Mouse (Mus musculus): ENCODE data around the gene Sp1. TPM values are rescaled to one million over a fixed set of nuclear protein-coding genes. Genes with fewer than 3 reads are reported as not detected.

The Sp1 gene
- polyA plus RNA-seq, 1 experiment: 18.5 TPM

GRCm38 (mm10) chr15:102366733-102367344, 39.1 kb upstream of the Sp1 start, which contains the start of gene Sp7:
Gene Sp7 (minus strand): TSS chr15:102367182.
- no peak within 1 kb of the TSS for H3K27ac ChIP-seq (ENCODE audit: control insufficient read depth, insufficient read depth, low read depth, low read length)
- no peaks in the 10 kb centered on the region for H3K27me3 ChIP-seq (ENCODE audit: control insufficient read depth, insufficient read depth, low read length)
- peaks cover 2% of the 10 kb centered on the region; the same call in 1 of the 2 replicates for H3K4me1 ChIP-seq (ENCODE audit: control insufficient read depth, insufficient read depth, low read length)
- TF ChIP-seq CTCF (IDR thresholded peaks at IDR 0.05; ENCODE audit: control insufficient read depth, insufficient read depth, insufficient replicate concordance, low read depth, low read length) (no peak), POLR2A (IDR thresholded peaks at IDR 0.05; ENCODE audit: control insufficient read depth, low read depth, low read length) (no peak)
- no peaks in the 10 kb centered on the region for H3K36me3 ChIP-seq (ENCODE audit: control insufficient read depth, insufficient read depth, low read length)
- H3K4me3 ChIP-seq (ENCODE audit: control insufficient read depth, low read depth, low read length): no peak within 1 kb of the TSS

GRCm38 (mm10) chr15:102369972-102370371, 36.0 kb upstream of the Sp1 start:
- TF ChIP-seq CTCF (IDR thresholded peaks at IDR 0.05; ENCODE audit: control insufficient read depth, insufficient read depth, insufficient replicate concordance, low read depth, low read length) (no peak), POLR2A (IDR thresholded peaks at IDR 0.05; ENCODE audit: control insufficient read depth, low read depth, low read length) (no peak)
- Histone ChIP-seq H3K36me3 (ENCODE audit: control insufficient read depth, insufficient read depth, low read length) (no peaks in the 10 kb centered on the region), H3K4me3 (ENCODE audit: control insufficient read depth, low read depth, low read length) (no peak overlapping the region), H3K27ac (ENCODE audit: control insufficient read depth, insufficient read depth, low read depth, low read length) (no peak overlapping the region), H3K27me3 (ENCODE audit: control insufficient read depth, insufficient read depth, low read length) (no peaks in the 10 kb centered on the region), H3K4me1 (ENCODE audit: control insufficient read depth, insufficient read depth, low read length) (0 out of 2 replicates have a peak, but pooled peaks cover 2% of the 10 kb centered on the region)

GRCm38 (mm10) chr15:102370727-102371126, 35.2 kb upstream of the Sp1 start:
- Histone ChIP-seq H3K27ac (ENCODE audit: control insufficient read depth, insufficient read depth, low read depth, low read length) (no peak overlapping the region), H3K4me3 (ENCODE audit: control insufficient read depth, low read depth, low read length) (no peak overlapping the region), H3K36me3 (ENCODE audit: control insufficient read depth, insufficient read depth, low read length) (no peaks in the 10 kb centered on the region), H3K4me1 (ENCODE audit: control insufficient read depth, insufficient read depth, low read length) (0 out of 2 replicates have a peak, but pooled peaks cover 2% of the 10 kb centered on the region), H3K27me3 (ENCODE audit: control insufficient read depth, insufficient read depth, low read length) (no peaks in the 10 kb centered on the region)
- TF ChIP-seq CTCF (IDR thresholded peaks at IDR 0.05; ENCODE audit: control insufficient read depth, insufficient read depth, insufficient replicate concordance, low read depth, low read length) (no peak), POLR2A (IDR thresholded peaks at IDR 0.05; ENCODE audit: control insufficient read depth, low read depth, low read length) (no peak)

GRCm38 (mm10) chr15:102376453-102377162, 29.3 kb upstream of the Sp1 start:
- Histone ChIP-seq H3K27ac (ENCODE audit: control insufficient read depth, insufficient read depth, low read depth, low read length) (peak overlapping the region; percentile 61), H3K27me3 (ENCODE audit: control insufficient read depth, insufficient read depth, low read length) (no peaks in the 10 kb centered on the region), H3K36me3 (ENCODE audit: control insufficient read depth, insufficient read depth, low read length) (no peaks in the 10 kb centered on the region), H3K4me3 (ENCODE audit: control insufficient read depth, low read depth, low read length) (peak overlapping the region; percentile 84), H3K4me1 (ENCODE audit: control insufficient read depth, insufficient read depth, low read length) (peaks cover 8% of the 10 kb centered on the region)
- no peak for TF ChIP-seq CTCF (IDR thresholded peaks at IDR 0.05; ENCODE audit: control insufficient read depth, insufficient read depth, insufficient replicate concordance, low read depth, low read length)
- TF ChIP-seq POLR2A (IDR thresholded peaks at IDR 0.05; ENCODE audit: control insufficient read depth, low read depth, low read length): no peak

GRCm38 (mm10) chr15:102377163-102377543, 28.8 kb upstream of the Sp1 start:
- Histone ChIP-seq H3K4me3 (ENCODE audit: control insufficient read depth, low read depth, low read length) (peak overlapping the region; percentile 84), H3K36me3 (ENCODE audit: control insufficient read depth, insufficient read depth, low read length) (no peaks in the 10 kb centered on the region), H3K27ac (ENCODE audit: control insufficient read depth, insufficient read depth, low read depth, low read length) (peak overlapping the region; percentile 61), H3K27me3 (ENCODE audit: control insufficient read depth, insufficient read depth, low read length) (no peaks in the 10 kb centered on the region), H3K4me1 (ENCODE audit: control insufficient read depth, insufficient read depth, low read length) (peaks cover 10% of the 10 kb centered on the region)
- TF ChIP-seq POLR2A (IDR thresholded peaks at IDR 0.05; ENCODE audit: control insufficient read depth, low read depth, low read length): no peak
- peak; percentile 59; the same call in 1 of the 2 replicates for TF ChIP-seq CTCF (IDR thresholded peaks at IDR 0.05; ENCODE audit: control insufficient read depth, insufficient read depth, insufficient replicate concordance, low read depth, low read length)

- no peaks in the 10 kb centered on the region for H3K36me3 ChIP-seq (ENCODE audit: control insufficient read depth, insufficient read depth, low read length)
- TF ChIP-seq CTCF (IDR thresholded peaks at IDR 0.05; ENCODE audit: control insufficient read depth, insufficient read depth, insufficient replicate concordance, low read depth, low read length) (no peak), POLR2A (IDR thresholded peaks at IDR 0.05; ENCODE audit: control insufficient read depth, low read depth, low read length) (no peak)
- H3K4me3 ChIP-seq (ENCODE audit: control insufficient read depth, low read depth, low read length): no peak overlapping the region
- no peaks in the 10 kb centered on the region for H3K27me3 ChIP-seq (ENCODE audit: control insufficient read depth, insufficient read depth, low read length)
- peak overlapping the region; percentile 34 for H3K27ac ChIP-seq (ENCODE audit: control insufficient read depth, insufficient read depth, low read depth, low read length)
- peaks cover 10% of the 10 kb centered on the region for H3K4me1 ChIP-seq (ENCODE audit: control insufficient read depth, insufficient read depth, low read length)
Observed at GRCm38 (mm10) chr15:102377810-102378262, 28.1 kb upstream of the Sp1 start.

GRCm38 (mm10) chr15:102381575-102381974, 24.4 kb upstream of the Sp1 start:
- TF ChIP-seq CTCF (IDR thresholded peaks at IDR 0.05; ENCODE audit: control insufficient read depth, insufficient read depth, insufficient replicate concordance, low read depth, low read length): peak; percentile 99
- no peak for TF ChIP-seq POLR2A (IDR thresholded peaks at IDR 0.05; ENCODE audit: control insufficient read depth, low read depth, low read length)

More at GRCm38 (mm10) chr15:102381575-102381974, 24.4 kb upstream of the Sp1 start:
- H3K4me3 ChIP-seq (ENCODE audit: control insufficient read depth, low read depth, low read length): no peak overlapping the region
- H3K27me3 ChIP-seq (ENCODE audit: control insufficient read depth, insufficient read depth, low read length): no peaks in the 10 kb centered on the region
- H3K27ac ChIP-seq (ENCODE audit: control insufficient read depth, insufficient read depth, low read depth, low read length): peak overlapping the region; percentile 66; the same call in 1 of the 2 replicates
- H3K36me3 ChIP-seq (ENCODE audit: control insufficient read depth, insufficient read depth, low read length): no peaks in the 10 kb centered on the region
- peaks cover 10% of the 10 kb centered on the region for H3K4me1 ChIP-seq (ENCODE audit: control insufficient read depth, insufficient read depth, low read length)

Measured in testis, adult 2 months (tissue).